Mouse (Mus musculus) liver, adult (tissue): ENCODE measurements around the gene Terf2ip.

Experiments
- GATA4 ChIP-seq: IDR thresholded peaks from 2 replicates; pipeline ENCODE4 v1.6.1; 2014; ENCODE audit warnings: mild to moderate bottlenecking, low read length; ENCODE audit not compliant: insufficient replicate concordance

Gene Terf2ip

DNA sequence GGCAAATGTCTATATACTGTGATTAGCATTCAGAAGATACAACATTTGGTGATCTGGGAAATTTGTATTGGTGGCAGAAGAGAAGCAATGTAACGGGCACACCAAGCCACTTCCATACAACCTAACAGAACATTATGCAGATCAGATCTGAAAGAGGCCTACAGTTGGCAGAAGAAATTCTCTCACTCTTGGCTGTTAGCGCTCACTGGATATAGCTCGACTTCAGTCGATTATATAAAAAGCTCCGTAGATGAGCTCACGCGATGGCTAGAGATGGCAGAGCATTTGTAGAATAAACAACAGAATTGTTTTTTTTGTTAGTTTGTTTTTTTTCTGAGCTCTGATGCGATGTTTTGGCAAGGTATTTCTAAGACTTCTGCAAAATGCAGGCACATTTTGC, 19.9 kb upstream of the Terf2ip start:
- TF ChIP-seq GATA4: no peak

DNA sequence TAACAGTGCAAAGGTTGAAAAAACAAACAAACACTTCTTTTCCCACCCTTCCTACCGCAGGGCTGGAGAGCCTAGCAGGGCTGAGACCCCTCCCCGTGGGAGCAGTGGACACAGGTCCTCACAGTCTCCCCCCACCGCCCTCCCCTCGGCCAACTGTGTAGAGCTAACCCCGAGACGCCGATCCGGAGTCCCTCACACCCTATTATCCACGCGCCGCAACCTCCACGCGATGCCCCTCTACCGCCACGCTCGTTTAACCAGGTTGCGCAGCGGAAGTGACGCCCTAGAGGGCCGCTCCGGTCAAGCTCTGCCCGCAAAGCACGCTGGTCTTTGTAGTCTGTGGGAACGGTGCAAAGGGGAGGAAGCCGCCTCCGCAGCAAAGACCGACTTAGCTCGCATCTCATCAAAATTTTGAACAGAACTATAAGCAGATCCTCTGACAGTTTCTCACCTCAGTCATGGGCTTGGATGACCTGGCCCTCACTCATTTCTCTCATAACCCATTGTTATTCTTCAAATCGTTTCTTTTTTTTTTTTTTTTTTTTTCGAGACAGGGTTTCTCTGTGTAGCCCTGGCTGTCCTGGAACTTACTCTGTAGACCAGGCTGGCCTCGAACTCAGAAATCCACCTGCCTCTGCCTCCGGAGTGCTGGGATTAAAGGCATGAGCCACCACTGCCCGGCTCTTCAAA, 19.0 kb upstream of the Terf2ip start, which contains the start of gene Adat1:
Adat1 (minus strand) TSS at position 290 of the 690 bp plus-strand sequence.
- no peak for TF ChIP-seq GATA4

DNA sequence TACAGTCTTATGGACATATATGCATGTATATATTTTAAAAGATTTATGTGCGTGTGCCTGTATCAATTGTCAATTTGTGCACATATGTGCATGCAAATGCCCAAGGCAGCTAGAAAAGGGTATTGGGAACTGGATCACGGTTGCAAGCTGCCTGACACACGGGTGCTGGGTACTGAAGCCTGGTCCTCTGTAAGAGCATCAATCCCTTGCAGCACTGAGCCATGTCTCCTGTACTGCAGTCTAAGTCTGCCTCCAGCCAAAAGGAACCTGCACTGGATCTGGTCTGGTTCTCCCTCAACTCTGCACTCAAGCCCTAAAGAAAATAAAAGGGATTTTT, 18.5 kb upstream of the Terf2ip start:
- no peak for TF ChIP-seq GATA4

DNA sequence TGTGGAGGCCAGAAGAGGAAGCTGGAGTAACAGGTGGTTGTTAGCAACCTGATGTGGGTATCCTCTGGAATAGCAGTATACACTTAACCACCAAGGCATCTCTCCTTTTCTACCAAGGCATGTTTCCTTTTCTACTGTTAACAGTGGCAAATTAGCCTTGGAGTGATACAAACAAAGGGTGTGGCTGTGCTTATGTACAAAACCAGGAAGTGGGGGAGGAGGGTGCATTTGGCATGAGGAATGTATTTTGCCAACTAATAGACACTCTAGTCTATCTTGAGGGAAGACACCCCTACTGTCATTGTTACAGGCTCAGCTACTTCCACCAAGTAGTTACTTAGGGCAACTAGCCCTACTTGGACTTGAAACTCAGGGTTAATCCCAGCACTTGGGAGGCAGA, 6.4 kb upstream of the Terf2ip start:
- TF ChIP-seq GATA4: no peak

DNA sequence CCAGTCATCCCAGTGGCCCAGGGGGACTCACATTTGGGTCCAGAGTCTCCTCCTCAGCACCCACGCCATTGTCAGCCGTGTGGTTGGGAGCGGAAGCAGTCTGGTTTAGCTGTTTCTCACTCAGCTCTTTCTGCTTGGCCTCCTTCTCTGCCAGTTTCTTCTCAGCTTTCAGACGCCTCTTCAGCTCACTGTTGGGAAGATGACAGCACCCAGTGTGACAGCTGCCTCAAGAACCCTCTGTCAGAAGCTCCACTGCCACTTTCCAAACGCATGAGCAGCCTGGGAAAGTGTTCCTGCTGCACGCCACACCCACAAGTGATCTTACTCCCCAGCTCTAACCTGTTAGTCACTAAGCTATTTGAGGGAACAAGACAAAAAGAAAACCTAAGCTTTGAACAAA, 5.6 kb upstream of the Terf2ip start:
- no peak for TF ChIP-seq GATA4

DNA sequence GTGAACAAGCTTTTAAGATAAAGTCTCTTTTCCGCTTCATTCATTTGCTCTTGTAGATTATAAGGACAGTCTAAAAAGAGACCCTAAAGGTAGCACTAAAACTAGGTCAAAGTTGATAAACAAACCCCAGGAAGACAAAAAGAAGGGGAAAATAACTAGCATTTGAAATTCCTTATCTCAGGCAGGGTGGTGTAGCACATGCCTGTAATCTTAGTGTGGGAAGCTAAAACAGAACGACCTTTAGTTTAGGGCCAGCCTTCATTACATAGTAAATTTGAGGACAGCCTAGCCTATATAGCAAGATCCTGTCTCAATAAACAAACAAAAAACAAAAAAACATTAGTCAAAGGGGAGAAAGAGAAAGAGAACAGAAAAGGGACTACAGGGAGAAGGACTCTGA, 3.5 kb upstream of the Terf2ip start:
- TF ChIP-seq GATA4: no peak

DNA sequence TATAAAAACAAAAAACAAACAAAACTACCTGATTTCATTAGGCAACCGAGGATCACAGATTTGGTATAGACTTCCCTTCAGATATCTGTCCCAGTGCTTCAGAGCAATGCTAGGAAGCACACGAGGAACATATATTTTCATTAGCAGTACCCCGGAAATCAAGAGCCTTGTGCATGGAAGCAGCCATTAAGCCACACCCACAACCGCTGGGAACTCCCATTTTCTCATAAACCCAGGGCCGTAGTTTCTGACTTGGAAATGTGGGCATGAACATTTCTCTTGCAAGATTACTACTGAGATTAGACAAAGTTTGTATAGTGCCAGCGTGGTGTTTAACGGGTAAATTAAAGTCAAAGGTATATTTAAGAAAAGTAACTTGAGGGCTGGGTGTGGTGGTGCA, 1.6 kb upstream of the Terf2ip start:
- no peak for TF ChIP-seq GATA4

DNA sequence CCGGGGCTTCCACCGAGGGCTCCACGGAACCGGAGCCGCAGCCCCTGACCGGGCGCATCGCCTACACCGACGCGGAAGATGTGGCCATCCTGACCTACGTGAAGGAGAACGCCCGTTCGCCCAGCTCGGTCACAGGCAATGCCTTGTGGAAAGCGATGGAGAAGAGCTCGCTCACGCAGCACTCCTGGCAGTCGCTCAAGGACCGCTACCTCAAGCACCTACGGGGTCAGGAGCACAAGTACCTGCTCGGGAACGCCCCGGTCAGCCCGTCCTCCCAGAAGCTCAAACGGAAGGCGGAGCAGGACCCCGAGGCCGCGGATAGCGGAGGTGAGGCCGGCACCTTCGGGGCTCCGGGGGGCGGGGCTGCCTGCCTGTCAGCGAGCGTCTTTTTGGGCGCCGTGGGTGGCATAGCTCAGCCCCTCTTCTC, 631 bp downstream of the Terf2ip start:
- TF ChIP-seq GATA4: no peak

DNA sequence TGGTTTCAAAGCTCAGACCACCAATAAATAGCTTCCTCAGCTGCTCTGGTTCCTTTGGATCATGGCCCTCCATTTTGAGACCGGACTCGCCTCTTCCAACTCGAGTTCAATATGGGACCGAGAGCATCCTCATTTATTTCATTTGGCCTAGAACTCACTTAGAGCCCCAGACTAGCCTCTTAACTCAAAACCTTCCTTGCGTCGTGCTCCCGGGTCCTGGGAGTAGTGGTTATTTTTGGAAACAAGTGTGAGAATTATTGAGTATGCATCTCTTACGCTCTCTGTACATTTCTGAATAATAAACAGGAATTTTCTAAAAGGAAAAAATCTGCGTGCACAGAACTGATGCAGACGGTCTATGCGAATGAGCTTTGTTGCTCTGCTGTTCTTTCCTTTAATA, 3.7 kb downstream of the Terf2ip start, which contains the start of gene Gm6793:
Gm6793 (minus strand) TSS at position 101 of the 400 bp plus-strand sequence.
- no peak for TF ChIP-seq GATA4

DNA sequence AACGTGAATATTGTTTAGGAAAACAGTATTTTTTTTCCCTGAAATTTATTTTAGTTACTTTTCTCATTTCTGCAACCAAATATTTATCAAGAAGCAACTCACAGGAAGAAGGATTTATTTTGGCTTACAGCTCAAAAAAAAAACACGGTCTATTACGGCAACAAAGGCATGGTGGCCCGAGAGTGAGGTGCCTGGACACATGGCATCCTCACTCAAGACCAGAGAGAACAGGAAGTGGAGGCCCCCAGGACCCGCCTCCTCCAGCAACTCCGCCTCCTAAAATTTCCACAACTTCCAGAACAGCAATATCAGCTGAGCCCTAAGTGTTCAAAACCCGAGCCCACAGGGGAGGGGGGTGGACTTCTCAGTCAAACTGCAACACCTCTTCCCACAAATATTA, 18.3 kb downstream of the Terf2ip start:
- no peak for TF ChIP-seq GATA4

DNA sequence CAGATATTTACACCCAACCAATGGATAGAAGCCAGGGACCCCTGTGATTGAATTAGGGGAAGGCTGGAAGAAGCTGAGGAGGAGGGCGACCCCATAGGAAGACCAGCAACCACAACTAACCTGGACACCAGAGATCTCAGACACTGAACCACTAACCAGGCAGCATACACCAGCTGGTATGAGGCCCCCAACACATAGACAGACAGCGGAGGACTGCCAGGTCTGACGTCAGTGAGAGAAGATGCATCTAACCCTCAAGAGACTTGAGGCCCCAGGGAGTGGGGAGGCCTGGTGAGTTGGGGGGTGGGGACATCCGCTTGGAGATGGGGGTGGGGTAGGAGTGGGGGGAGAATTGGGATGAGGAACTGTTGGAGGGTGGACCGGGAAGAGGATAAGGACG, 19.5 kb downstream of the Terf2ip start:
- no peak for TF ChIP-seq GATA4

DNA sequence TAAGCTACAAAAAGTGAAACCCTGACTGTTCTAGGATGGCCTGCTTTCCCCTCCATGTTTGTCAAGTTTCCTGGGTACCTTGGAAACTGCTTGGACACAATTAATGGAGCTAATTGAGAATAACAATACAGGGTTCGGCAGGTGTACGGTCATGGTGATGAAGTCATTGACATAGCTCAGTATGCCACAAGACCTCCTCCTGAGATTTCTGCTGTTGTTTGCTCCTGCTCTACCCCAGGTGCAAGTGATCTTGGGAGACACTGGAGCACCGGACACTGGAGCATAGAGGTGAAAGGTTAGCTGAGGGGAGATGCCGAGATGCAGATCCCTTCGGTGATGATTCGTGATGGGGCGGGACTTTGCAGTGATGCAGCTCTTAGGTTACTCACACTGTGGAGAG, 21.9 kb downstream of the Terf2ip start:
- no peak for TF ChIP-seq GATA4

DNA sequence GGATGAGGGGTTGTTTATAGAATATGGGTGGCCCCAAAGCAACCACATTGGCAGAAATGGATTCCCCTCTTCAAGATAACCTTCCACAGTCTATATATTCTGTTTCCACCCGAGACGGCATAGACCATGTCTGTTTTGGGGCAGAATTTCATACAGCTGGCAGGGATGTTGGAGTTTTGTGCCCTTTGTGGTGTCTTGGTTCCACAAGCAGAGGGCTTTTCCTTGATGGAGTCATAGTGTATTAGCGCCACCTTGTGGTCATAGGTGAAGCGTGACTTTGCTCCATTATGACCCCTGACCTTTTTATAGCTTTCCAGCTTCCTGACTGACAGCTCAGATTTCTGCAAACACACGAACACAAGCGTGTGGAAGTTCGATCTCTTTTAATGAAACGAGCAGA, 23.4 kb downstream of the Terf2ip start:
- no peak for TF ChIP-seq GATA4

DNA sequence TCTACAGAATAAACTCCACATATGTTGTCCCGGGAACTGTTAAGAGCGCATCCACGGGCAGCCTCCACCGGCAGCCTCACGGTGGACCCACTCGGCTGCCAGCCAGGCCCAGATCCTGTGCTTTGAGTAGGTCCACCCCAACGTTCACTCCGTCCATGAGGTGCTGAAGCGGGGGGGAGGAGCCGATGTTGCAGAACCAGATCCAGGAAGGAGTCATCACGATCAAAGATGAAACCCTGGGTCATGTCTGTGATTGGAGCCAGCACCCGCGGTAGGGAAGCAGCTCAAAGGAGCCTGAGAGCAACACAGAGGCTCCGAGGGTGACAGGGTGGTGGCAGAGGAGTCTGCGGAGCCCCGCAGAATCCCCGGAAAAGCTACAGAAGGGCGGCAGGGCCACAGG, 26.3 kb downstream of the Terf2ip start:
- no peak for TF ChIP-seq GATA4

DNA sequence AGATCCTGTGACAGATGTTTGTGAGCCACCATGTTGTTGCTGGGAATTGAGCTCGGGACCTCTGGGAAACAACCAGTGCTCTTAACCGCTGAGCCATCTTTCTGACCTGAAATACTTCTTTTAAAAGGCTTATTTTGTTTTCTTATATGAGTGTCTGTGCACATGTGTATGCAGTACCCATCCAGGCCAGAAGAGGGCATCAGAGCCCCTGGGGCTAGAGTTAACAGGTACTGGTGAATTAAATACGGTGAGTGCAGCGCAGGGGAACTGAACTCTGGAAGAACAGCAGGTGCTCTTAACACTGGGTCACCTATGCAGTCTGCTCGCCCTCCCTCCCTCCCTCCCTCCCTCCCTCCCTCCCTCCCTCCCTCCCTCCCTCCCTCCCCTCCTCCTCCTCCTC, 34.0 kb downstream of the Terf2ip start:
- no peak for TF ChIP-seq GATA4

DNA sequence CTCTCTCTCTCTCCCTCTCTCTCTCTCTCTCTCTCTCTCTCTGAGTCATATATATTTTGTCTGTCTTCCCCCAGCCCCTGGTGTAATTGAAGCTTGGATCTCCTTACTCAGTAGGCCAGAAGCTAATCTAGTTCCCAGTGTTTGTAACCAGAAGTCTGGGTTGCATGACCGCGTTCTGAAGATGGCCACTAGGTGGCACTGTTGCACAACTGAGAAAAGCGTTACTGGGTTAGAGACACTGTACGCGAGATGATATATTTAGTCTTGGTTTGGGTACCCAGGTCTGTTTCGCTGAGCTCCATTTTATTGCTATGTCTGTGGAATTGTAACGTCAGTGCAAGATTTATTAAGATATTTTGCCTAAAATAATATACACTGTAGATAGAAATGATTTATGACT, 34.7 kb downstream of the Terf2ip start:
- no peak for TF ChIP-seq GATA4

DNA sequence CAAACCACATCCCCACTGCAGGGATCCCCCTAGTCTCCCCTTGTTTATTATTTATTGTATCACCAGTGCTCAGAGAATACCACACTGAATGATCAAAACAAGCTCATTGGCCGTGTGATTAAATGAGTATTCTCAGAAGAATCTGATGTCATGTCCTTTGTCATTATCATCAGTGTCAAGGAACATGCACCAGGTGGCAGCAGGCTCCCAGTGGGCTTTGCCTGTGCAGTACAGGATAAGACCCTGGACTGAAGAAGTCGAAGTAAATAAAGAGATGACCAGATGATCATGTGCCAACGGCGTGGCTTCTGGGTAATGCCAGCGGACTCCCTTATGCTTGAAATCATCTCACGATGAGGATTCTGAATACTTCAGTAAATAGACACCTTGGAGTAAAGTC, 37.1 kb downstream of the Terf2ip start:
- no peak for TF ChIP-seq GATA4

DNA sequence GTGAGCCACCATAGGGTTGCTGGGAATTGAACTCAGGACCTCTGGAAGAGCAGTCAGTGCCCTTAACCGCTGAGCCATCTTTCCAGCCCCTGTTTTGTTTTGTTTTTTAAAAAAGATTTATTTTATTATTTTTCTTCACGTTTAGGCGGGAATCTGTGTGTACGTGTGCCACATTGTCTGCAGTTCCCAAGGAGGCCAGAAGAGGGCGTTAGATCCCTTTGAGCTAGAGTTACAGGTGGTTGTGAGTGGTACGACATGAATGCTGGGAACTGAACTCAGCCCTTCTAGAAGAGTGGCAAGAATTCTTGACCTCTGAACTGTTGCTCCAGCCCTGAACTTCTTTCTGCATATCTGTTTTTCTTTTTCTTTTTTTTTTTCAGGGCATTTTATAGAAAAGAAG, 38.8 kb downstream of the Terf2ip start:
- no peak for TF ChIP-seq GATA4

DNA sequence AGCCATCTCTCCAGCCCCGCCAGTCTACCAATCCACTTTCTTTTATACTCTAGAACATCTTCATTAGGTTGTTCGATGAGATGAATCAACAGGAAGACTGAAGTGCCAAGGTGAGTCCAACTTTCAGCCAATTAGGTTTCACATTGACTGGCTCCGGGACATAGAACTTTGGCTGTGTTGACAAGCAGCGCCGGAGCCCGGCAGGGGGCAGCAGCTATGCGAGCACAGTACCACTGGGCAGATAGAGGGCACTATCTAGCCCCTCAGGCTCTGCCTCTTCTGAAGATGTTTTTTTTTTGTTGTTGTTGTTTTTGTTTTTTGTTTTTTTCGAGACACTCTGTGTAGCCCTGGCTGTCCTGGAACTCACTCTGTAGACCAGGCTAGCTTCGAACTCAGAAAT, 40.3 kb downstream of the Terf2ip start:
- TF ChIP-seq GATA4: no peak
